Mouse (Mus musculus) thymus, postnatal 14 days (tissue): Measurements from ENCODE around the gene Kdr.
"Not testable (repeated sequence)": the region's sequence is repeated elsewhere in the genome, so short reads cannot be mapped to it uniquely, and the experiment has no call there.

Source experiments
- DNase-seq: peaks from one replicate; pipeline ENCODE4 v3.0.0; 2021

Kdr gene

DNA sequence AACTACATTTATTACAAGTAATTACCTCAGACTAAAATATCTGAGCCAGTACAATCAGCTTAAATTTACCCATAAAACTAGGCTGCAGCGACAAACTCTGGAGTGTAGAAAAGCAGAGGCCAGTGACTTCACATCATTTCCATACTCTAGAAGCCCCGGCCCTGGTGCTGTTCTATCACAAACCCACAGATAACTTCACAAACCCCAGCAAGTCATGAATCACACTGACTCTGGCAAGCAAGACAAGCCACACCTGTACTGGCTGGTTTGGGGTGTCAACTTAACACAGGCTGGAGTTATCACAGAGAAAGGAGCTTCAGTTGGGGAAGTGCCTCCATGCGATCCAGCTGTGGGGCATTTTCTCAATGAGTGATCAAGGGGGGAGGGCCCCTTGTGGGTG is 18.4 kb downstream of the Kdr start:
- DNase-seq: no peak

DNA sequence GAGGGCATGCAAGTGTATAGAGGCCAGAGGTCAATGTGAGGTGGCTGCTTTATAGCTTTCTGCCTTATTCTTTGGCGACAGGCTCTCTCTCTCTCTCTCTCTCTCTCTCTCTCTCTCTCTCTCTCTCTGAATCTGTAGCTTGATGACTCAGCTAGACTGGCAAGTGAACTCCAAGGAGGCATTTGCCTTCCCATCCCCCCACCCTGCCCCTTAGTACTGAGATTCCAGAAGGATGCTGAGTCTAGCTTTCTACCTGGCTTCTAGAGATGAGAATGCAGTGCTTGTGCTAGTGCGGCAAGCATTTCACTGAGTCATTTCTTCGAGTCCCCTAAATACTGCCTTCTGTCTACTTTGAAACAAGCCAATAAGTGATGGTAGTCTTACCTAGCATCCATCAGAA is 21.7 kb downstream of the Kdr start:
- no peak for DNase-seq

DNA sequence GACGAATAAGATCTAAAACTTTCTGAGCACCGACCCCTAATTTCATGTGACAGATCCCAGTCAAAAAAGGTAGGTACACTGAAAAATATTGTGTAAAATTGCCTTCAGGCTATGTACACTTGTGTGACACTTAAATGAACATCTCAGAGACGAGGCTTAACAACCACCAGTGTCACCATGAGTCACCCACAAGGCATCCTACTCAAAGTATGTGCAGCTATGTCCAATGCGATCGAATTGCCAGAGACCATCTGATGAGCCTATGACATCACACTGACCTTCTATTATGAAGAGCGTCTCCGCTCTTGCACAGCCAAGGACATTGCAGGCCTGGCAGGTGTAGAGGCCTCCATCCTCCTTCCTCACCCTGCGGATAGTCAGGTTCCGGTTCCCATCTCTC is 22.4 kb downstream of the Kdr start:
- DNase-seq: no peak

DNA sequence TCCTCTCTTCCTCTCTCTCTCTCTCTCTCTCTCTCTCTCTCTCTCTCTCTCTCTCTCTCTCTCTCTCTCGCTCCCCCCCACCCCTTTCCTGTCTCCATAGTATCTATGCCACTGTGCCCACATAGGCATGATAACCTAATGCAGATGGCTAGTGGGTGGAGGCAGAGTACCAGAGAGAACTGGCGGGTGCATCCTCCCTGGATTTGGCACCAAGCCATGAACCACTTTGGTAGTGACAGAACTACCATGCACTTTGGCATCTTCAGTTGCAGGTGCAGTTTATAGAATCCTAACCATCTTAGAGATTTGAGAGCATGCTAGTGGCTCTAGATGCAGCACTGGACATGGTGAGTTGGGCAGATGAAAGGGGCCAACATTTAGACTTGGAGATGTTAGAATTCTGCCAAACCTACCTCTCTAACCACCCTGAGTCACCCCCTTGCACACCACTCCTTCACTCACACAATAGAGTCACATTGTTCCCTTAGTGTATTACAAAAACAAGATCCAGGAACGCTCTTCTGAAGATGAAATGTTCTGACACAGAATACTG is 23.4 kb downstream of the Kdr start:
- DNase-seq: no peak

DNA sequence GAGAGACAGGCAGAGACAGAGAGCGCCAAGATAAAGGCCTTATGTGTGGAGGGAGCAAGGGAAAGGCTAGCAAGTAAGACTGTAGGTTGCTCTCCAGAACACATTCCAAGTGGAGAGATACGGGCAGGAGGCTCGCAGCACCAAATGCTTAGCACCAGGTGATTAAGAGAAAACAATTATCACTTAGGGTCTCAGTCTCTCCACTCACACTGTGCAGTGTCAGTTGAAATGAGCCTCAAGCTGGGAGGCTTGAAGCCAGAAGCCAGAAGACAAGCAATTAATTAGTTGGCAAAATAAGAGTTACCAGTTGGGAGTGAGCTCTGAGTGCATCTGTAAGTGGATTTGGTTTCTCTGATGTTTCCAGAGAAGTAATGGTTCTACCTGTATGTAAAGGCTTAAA is 24.0 kb downstream of the Kdr start:
- no peak for DNase-seq

DNA sequence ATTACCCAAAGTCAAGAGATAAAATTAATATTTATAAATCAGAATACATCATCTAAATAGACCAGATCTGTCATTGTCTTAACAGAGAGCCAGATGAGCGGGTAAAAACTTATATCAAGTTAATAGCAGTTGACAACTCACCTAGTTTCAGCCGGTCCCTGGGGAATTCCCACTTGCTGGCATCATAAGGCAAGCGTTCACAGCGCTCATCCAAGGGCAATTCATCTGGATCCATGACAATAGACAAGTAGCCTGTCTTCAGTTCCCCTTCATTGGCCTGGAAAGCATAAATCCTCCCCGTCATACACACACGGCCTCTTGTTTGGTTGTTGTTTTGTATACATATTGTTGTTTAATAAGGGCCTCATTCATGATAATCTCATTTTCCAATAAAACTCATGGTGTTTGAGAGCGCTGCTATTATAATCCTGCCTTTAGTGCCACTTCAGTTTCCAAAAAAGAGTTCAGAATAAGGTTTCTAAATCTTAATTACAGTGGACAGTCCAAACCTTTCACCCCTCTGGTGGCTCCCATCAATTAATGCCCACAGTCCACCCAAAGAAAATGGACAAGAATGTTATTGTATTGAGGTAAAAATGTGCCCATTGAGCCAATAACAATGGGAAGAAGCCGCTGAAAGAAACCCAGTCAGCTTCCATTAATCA is 26.0 kb downstream of the Kdr start:
- DNase-seq: no peak

DNA sequence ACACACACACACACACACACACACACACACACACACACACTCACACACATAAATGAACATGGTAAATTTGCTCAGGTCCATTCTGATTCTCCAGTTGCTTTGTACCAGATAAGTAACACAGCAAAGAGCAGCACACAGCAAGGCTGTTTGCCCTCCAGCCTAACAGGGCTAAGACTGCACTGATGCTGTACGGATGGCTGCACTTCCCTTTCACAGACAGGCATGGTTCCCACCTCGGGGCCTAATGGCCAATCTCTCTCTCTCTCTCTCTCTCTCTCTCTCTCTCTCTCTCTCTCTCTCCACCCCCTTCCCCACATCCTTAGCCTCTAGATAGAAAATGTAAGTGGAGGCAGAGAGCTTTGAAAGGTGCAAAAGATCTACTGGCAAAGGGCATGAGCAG is 27.4 kb downstream of the Kdr start:
- no peak for DNase-seq

DNA sequence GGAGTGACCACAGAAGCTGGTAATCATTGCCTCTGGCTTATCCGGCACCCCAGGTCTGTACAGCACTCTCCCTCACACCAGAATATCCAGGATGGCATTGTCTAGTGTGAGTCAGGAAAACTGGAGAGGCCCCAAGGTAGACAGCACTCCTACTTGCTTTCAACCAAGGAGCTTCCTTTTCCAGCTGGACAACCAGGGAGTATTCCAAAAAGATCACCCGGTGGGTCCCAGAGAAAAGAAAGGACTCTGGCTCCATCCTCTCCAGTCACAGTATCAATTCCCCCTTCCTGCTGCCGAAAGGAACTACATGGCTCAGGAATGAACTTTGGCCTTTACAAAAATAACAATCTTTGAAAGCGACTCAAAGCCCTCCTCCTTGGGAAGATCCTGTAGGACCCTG is 32.9 kb downstream of the Kdr start:
- DNase-seq: no peak

DNA sequence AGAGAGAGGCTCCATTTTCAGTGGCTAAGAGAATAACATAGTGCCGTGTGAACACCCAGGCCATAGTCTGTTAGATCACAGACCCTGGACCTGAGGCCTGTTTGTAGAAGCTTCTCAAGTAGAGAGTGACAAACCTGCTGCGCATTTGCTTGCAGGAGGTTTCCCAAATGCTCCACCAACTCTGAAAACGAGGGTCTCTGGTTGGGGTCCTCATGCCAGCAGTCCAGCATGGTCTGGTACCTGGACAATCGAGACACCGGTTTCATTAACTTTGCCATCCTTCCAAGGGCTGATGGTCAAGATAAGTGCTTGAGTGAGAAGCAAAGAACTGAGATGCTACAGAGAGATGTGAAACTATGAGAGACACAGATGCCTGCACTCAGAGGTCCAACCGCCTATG is 35.0 kb downstream of the Kdr start:
- DNase-seq: no peak

DNA sequence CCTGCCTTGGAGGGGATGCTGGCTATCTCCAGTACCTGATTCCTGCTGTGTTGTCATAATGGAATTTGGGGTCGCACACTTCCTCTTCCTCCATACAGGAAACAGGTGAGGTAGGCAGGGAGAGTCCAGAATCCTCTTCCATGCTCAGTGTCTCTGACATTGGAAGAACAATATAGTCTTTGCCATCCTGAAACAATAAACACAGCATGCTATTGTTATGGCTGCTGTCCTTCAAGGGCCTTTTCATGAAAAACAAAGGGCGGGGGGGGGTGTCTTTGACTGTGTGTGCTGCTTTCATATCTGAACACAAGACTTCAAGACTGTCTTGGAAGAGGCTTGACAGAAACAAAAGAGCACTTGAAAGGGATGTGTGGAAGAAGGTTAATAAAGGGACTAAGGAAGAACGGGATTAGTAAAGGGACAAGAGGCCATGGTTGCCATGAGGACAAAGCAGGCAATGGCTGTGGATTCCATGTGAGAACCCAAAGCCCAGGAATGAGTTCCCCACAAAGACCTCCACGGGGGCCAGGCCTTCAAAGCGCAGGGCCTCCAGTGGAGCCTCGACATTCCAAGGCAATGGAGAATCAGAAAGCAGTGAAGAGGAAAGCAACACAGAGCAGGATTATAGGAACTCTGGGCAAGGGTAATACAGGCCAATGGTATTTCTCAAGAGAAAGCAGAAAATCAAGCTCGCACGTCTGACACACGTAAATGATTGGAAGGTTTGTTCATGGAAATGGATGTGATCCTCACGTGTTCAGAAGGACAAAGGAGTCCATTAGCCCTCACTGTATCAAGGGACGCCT is 36.3 kb downstream of the Kdr start:
- no peak for DNase-seq

DNA sequence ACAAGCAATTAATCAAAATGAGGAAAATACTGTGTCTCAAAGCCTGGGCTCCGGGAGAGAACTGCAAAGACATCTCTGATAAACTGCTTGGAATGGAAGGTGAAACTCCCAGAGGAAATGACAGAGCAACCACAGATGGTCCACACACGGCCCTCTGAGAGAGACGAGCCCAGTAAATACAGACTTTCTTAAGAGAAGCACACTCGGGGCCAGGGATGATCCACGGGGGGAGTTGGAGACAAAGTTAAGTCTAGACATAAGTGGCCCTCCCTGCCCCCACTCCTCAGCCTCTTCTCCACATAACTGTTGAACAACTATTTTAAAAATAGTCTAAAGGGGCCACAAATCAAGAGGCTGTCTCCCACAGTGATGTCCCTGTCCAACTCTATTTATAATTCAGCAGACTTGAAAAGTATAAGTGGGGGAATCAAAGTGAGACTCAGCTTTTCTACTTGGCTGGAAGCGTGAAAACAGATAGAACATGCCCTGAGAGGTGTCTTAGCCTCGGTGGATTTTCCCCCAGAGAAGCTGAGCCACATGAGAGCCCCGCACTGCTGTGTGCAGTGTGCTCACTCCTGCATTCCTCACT is 39.0 kb downstream of the Kdr start:
- DNase-seq: no peak

DNA sequence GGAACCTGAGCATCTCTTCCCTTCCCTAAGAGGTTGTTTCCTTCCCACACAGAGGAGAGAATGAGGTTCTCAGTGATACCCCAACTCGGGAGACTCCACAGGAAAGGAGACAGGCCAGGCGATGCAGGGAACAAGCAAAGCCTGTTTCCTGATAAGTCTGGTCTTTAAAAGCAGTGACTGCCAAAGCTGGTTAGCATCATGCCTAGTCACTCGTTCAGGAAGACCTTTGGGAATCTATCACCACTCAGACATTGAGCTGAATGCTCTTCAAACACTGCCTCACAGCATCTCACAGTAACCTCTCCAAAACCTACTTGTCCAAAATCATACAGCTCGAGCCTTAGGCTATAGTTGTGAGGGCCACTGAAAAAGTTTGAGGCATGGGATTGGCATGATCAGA is 40.2 kb downstream of the Kdr start:
- DNase-seq: no peak

DNA sequence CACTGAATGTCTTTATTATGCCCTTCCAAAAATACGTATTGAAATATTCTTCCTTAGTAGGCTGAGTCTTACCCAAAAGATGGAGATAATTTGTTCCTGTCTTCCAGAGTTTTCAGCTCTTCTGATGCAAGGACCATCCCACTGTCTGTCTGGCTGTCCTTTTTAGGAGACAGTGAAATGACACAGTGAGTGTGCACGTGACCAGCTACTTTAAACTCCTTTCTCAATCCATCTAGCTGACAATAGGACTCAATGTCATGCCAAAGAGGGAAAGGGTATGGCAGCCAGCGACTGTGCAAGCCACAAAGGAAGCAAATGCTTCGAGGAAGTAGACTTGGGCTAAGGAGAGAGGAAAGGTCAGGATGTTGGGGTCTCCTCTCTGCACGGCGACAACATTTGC is 42.0 kb downstream of the Kdr start:
- no peak for DNase-seq

DNA sequence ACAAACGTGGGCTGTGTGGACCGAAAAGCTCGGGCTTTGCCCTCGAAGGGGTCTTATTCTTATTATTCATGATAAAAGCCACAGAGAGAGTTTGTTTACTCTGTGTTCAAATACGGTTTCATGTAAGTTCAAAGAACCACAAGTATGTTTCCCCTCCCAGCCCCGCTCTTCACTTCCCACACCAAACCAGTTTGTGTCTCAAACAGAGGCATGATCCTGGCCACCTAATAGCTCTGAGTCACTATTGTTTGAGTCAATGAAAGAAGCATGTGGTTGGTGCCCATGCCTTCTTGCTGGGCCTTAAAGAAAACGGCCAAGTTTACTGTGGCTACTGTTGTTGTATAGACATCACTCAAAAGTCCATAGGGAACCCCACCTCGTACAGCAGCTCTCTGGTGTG is 43.0 kb downstream of the Kdr start:
- no peak for DNase-seq

DNA sequence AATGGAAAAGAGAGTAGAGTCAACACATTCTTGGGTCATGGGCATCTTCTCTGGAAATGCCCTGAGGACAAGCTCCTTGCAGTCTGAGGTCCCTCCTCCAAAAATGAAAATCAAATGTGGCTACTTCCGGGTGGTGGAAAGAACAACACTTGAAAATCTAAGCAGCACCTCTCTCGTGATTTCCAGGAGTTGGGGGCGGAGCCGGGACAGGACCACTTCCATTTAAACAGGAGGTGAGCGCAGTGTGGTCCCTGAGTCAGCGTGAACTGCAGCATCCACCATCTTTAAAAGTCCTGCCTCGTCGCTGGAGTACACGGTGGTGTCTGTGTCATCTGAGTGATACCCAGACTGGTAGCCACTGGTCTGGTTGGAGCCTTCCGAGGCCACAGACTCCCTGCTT is 44.1 kb downstream of the Kdr start:
- DNase-seq: peak; percentile 29

DNA sequence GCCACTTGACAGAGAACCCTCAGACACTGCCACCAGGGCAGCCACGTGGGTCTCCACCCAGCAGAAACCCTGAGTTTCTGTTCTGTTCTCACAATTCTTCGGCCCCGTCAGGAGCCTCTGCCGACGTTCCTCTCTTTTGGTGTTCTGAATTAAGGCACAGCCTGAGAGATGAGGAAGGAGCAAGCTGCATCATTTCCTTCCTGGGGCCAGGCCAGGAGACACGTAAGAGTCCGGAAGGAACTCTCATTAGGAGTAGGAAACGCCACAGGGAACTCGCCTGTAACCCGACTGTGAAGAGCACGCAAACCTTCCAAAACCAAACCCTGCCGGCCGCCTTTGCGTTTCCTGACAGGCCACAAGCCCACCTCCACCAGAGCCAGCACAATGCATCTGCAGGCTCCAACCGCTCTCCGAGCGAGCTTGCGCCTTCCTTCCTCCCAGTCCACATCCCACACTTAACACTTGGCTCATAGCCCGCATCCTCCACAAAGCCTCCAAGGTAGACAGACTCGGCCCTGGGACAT is 44.7 kb downstream of the Kdr start:
- peak; percentile 37 for DNase-seq

DNA sequence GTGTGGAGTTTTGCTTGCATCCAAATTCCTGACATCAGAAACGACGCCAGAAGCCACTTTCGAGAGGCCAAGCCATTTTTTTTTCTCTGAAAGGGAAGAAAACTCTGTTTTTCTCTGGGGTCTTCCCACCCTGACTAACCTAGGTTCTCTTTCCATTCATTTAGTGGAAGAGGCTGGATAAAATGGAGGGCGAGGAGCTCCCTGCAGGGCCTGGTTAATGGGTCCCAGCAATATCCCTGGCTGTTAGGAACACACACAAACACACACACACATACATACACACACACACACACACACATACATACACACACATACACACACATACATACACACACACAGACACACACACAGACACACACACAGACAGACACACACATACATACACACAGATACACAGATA is 46.8 kb downstream of the Kdr start:
- DNase-seq: not testable (repeated sequence)

DNA sequence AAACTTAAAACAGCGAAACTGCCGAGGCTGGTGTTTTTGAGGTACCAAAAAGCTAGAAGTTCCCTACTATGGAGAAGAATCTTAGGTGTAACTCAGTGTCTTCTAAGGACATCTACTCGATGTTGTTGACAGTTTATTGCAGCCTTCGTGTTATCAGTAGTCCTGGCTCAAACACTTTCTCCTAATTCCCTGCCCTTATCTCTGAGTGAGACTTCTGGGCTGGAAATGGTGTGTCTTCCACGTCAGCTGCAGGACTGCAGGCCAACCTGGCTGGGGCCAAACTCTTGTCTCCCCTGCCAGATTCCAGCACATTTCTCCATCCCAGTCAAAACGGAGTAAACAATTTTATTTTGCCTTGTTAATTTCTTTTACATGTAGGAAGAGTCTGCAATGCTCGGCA is 48.3 kb downstream of the Kdr start:
- DNase-seq: no peak

DNA sequence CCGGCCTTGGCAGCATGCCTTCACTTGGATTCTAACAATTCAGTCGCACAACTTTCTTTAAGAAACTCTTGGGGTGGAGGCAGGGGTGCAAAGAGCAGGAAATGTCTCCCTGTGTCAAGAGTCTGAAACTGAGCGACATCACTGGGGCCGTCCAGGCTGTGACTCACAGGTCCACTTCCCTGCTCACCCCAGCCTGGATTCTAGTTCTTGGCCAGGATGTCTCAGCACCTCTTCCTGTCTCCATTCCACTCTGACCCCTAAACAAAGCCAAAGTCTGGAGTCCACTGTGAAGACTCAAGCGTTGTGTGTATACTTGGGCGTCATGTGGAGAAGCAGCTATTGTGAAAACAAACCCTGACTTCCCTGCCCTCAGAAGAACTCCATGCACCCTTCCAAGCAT is 55.6 kb downstream of the Kdr start:
- no peak for DNase-seq

DNA sequence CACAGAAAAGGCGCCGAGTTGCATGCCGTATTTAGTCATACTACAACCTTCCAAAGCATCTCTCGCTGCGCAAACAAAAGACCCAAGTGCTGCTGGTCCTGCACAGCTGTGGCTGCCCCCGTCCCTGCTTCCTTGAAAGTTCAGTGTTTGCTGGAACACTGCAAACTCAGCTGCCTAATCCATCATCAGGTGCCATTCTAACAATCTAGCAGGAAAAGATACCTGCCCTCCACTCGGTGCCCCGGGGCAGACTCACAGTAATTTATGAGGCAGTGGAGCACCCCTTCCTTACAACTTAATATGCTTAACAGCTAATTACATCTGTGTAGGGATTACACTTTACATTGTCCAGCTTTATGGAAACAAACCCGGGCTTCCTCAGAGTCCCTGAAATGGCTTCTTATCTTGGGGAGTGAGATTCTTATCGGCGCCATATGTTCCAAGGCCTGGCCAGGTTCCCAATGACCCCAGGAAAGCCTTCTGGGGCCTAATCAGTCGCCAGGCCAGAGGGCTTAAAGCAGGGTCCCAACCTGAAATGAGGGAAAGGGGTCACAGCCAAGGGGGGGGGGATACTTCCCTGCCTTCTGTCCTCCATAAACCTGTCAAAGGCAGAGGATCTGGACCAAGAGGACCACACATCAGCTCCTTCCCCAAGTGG is 56.4 kb downstream of the Kdr start:
- no peak for DNase-seq

DNA sequence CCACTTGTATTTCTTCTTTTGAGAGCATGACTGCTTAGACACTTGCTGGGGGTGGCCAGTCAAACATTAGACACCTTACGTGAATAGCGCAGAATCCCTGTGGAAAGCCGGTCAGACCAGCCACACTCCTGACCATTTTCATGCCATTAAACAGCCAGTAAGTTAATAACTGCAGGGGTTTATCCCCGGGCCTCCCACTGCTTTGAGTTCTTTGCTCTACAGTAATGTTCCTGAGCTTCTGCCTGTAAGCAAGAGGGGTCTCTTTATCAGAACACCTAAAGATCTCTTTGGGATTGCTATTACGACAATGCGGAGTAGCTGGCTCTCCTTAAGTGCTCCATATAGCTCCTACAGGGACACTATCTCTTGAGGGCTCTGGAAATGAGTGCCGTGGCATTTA is 58.7 kb downstream of the Kdr start:
- DNase-seq: no peak

DNA sequence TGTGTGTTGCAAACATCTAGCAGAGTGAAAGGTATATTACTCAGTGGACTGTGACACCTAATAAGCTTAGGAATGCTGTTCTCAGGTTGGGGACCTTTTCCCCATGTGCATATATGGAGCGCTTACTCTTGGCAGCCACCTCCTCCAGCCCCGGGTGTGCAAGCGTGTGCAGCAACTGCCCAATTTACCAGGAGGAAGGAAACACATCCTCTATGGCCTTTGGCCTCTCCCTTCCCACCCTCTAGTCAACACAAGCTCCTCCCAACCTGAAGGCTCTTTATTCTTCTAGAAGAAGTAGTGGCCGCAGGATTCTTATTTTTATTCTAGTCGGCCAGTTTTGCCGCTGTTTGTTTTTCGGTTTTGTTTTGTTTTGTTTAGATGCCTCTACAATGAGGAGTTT is 60.1 kb downstream of the Kdr start:
- DNase-seq: no peak

DNA sequence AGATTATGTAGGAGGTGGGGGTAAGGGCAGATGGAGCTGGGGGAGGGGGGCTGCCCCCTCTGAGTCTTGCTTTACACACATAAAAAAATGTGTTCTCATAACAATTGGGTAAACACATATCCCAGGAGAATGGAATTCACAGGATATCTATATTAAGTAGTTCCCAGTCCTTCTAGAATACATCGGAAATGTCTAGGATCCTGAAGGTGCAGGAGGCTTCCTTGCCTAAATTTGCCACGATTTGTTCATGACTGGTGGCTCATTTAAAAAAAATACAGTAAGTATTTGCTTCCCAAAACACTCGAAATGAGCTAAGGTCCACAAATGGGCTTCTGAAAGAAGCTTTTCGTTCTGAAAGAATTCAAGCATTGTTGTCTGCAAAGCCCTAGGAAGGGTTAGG is 61.0 kb downstream of the Kdr start:
- no peak for DNase-seq
